Mouse (Mus musculus): ENCODE data around the gene Eif4e3. TPM values are rescaled to one million over a fixed set of nuclear protein-coding genes. Genes with fewer than 3 reads are reported as not detected.

The Eif4e3 gene
- total and polyA plus RNA-seq, 3 experiments = 9.8 to 16.3 (median 11.8) TPM

- peak; percentile 37 for DNase-seq (ENCODE audit: extremely low read depth)
- Histone ChIP-seq H3K4me2 (ENCODE audit: insufficient read depth, low read depth, poor library complexity, severe bottlenecking) (no peak overlapping the region), H3K4me1 (ENCODE audit: control insufficient read depth in 1 of 2, insufficient read depth in 2 of 2) (peaks cover 0 to 15% of the 10 kb centered on the region in 2 experiments; a peak in 2 of 4 replicates), H3K9ac (ENCODE audit: insufficient read depth, low read depth) (no peak overlapping the region), H3K9me3 (replicated peaks; ENCODE audit: low read length) (no peaks in the 10 kb centered on the region), H3K79me2 (replicated peaks; ENCODE audit: control insufficient read depth, extremely low read depth, insufficient read depth, poor library complexity, severe bottlenecking) (no peaks in the 10 kb centered on the region), H3K27me3 (replicated peaks) (no peaks in the 10 kb centered on the region), H3K4me3 (replicated peaks in 1 of 3; ENCODE audit: low read depth in 2 of 3, low read length in 2 of 3, poor library complexity in 1 of 3) (no peak overlapping the region), H3K36me3 (replicated peaks in 1 of 2; ENCODE audit: control insufficient read depth in 1 of 2, insufficient read depth in 1 of 2, low read length in 1 of 2) (no peaks in the 10 kb centered on the region), H3K27ac (ENCODE audit: insufficient read depth, low read depth) (no peak overlapping the region)
- in situ Hi-C loops (cut with MboI; ENCODE audit: low pct_ligation_motif_present, low pct_unique_long_range_greater_than_20kb, low sequenced_read_pairs) = no loop called here
- TF ChIP-seq SMC3 (IDR thresholded peaks at IDR 0.05; ENCODE audit: low read depth, low read length) = peak; percentile 20; the same call in 1 of the 2 replicates
- no peak for TF ChIP-seq HCFC1 (IDR thresholded peaks at IDR 0.05; ENCODE audit: low read depth, low read length)
- no peak for TF ChIP-seq USF2 (conservative IDR thresholded peaks at IDR 0.05; ENCODE audit: low read depth, low read length)
- TF ChIP-seq CTCF (conservative IDR thresholded peaks at IDR 0.05 in 1 of 2, IDR thresholded peaks at IDR 0.05 in 1 of 2; ENCODE audit: low read depth in 2 of 2, low read length in 2 of 2) = peak; percentile 38 to 59; a peak in 3 of 4 replicates
- TF ChIP-seq USF1 (IDR thresholded peaks at IDR 0.05; ENCODE audit: low read depth, low read length) = no peak
- TF ChIP-seq CHD1 (IDR thresholded peaks at IDR 0.05; ENCODE audit: low read depth, low read length) = no peak
- no peak for TF ChIP-seq GABPA (IDR thresholded peaks at IDR 0.05; ENCODE audit: insufficient replicate concordance, low read depth, low read length)
- TF ChIP-seq ZNF384 (IDR thresholded peaks at IDR 0.05; ENCODE audit: low read depth, low read length) = no peak
- no peak for TF ChIP-seq JUND (conservative IDR thresholded peaks at IDR 0.05; ENCODE audit: low read depth, low read length)
- dilution Hi-C loops (cut with MboI; ENCODE audit: extremely low pct_ligation_motif_present, extremely low pct_unique_long_range_greater_than_20kb, low sequenced_read_pairs) = no loop called here
Observed at GRCm38 (mm10) chr6:99611866-99612265, 54.7 kb downstream of the Eif4e3 start.

DNA sequence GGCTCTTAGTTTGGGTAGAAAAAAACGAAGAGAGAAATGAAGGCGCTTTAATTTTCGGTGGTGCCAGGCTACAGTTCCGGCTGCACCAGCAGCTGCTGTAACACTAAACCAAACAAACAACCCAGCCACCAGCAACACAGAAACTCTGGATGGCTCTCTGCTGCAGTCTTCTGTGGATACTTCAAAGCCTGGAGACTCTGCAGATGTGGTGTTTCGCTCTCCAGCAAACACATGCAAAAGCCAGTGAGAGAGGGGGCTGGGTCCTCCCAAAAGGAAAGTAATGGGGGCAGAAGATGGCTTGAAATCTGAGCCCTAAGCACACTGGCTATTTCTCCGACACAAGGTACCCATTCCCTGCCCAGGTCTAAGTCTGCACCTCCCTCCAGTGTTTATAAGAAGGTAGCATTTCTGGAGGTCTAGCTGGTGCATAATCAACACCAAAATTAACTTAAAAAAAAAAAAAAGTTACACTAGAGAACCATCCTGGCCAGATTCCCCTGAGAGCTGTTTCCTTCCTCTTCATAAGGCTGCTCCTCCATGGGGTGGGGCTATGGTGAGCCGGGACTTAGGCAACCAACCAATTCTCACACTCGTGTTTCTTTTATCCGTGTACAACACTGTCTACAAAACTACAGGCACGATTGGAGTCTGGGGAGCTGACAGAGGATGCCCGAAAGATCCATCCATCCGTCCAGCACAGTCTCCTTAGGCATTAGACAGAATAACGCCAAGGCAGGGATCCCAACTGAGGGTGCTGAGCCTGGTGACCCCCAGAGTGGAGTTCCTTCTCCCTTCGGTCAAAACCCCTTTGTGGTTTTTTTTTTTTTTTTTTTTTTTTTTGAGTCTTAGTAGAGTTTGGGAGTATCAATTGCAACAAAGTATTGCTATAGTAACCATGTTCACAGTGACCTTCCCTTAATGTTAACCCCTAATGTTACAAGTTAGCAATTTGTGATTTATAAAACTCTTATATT lies 55.8 kb downstream of the Eif4e3 start:
- Histone ChIP-seq H3K36me3 (replicated peaks in 1 of 2; ENCODE audit: control insufficient read depth in 1 of 2, insufficient read depth in 1 of 2, low read length in 1 of 2) (no peaks in the 10 kb centered on the region), H3K79me2 (replicated peaks; ENCODE audit: control insufficient read depth, extremely low read depth, insufficient read depth, poor library complexity, severe bottlenecking) (no peaks in the 10 kb centered on the region), H3K4me1 (ENCODE audit: control insufficient read depth in 1 of 2, insufficient read depth in 2 of 2) (peaks cover 0 to 15% of the 10 kb centered on the region in 2 experiments; a peak in 2 of 4 replicates), H3K27me3 (replicated peaks) (no peaks in the 10 kb centered on the region), H3K4me2 (ENCODE audit: insufficient read depth, low read depth, poor library complexity, severe bottlenecking) (peak overlapping the region; percentile 6), H3K27ac (ENCODE audit: insufficient read depth, low read depth) (no peak overlapping the region), H3K9ac (ENCODE audit: insufficient read depth, low read depth) (no peak overlapping the region), H3K9me3 (replicated peaks; ENCODE audit: low read length) (no peaks in the 10 kb centered on the region), H3K4me3 (replicated peaks in 1 of 3; ENCODE audit: low read depth in 2 of 3, low read length in 2 of 3, poor library complexity in 1 of 3) (no peak overlapping the region)
- in situ Hi-C loops (cut with MboI; ENCODE audit: low pct_ligation_motif_present, low pct_unique_long_range_greater_than_20kb, low sequenced_read_pairs) (no loop called here), dilution Hi-C loops (cut with MboI; ENCODE audit: extremely low pct_ligation_motif_present, extremely low pct_unique_long_range_greater_than_20kb, low sequenced_read_pairs) (no loop called here)
- peak; percentile 18 for DNase-seq (ENCODE audit: extremely low read depth)
- TF ChIP-seq SMC3 (IDR thresholded peaks at IDR 0.05; ENCODE audit: low read depth, low read length) = no peak
- no peak for TF ChIP-seq CHD1 (IDR thresholded peaks at IDR 0.05; ENCODE audit: low read depth, low read length)
- no peak for TF ChIP-seq USF2 (conservative IDR thresholded peaks at IDR 0.05; ENCODE audit: low read depth, low read length)
- no peak for TF ChIP-seq NRF1 (IDR thresholded peaks at IDR 0.05; ENCODE audit: low read depth, low read length)
- no peak for TF ChIP-seq RCOR1 (conservative IDR thresholded peaks at IDR 0.05; ENCODE audit: low read depth, low read length)
- no peak for TF ChIP-seq BHLHE40 (IDR thresholded peaks at IDR 0.05; ENCODE audit: low read depth, low read length)
- TF ChIP-seq CHD2 (IDR thresholded peaks at IDR 0.05; ENCODE audit: low read length) = no peak
- TF ChIP-seq SIN3A (IDR thresholded peaks at IDR 0.05; ENCODE audit: low read length) = no peak
- no peak for TF ChIP-seq ELF1 (IDR thresholded peaks at IDR 0.05; ENCODE audit: low read depth, low read length)
- TF ChIP-seq POLR2AphosphoS2 (IDR thresholded peaks at IDR 0.05; ENCODE audit: low read depth, low read length) = no peak
- no peak for TF ChIP-seq IRF4 (IDR thresholded peaks at IDR 0.05; ENCODE audit: low read depth, low read length)
- TF ChIP-seq MYC (IDR thresholded peaks at IDR 0.05; ENCODE audit: low read depth, low read length) = no peak
- TF ChIP-seq JUND (conservative IDR thresholded peaks at IDR 0.05; ENCODE audit: low read depth, low read length) = no peak
- no peak for TF ChIP-seq ETS1 (conservative IDR thresholded peaks at IDR 0.05; ENCODE audit: low read depth, low read length)
- no peak for TF ChIP-seq GABPA (IDR thresholded peaks at IDR 0.05; ENCODE audit: insufficient replicate concordance, low read depth, low read length)
- no peak for TF ChIP-seq RAD21 (IDR thresholded peaks at IDR 0.05; ENCODE audit: low read depth, low read length)
- no peak for TF ChIP-seq NELFE (IDR thresholded peaks at IDR 0.05; ENCODE audit: low read depth, low read length)
- no peak for TF ChIP-seq KAT2A (IDR thresholded peaks at IDR 0.05; ENCODE audit: insufficient replicate concordance, low read length)
- TF ChIP-seq MEF2A (IDR thresholded peaks at IDR 0.05; ENCODE audit: borderline replicate concordance, low read depth, low read length) = no peak
- TF ChIP-seq PAX5 (IDR thresholded peaks at IDR 0.05; ENCODE audit: low read length) = no peak
